Mouse (Mus musculus) kidney, postnatal 14 days (tissue): ENCODE measurements at regions not wholly inside any gene's neighbourhood (a gene's known extent, or its start where the extent isn't known, plus 50 kb on each side); places are given as distances from the start of the nearest gene placed in this dataset.

ENCODE experiments used
- DNase-seq: peaks from one replicate; pipeline ENCODE4 v3.0.0; 2022; ENCODE audit warnings: mixed read lengths

DNA sequence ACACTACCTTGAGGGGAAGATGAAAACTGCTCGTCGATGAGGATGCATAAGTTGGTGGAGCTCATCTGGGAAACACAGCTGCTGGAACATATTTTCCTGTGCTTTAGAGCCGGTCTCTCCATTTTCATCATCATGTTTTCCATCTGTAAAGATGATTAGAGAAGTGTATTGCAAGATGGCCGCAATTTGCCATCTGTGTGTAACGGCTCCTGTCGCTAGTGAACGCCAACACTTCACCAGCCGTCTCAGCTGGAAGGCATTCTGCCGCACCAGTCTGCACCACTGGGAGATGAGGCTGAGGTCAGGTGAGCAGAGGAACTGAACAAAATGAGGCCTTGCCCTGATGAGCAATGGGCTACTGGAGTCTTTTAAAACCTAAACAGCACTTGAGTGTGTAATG lies 57.4 kb downstream of the Gm21962 start:
- no peak for DNase-seq

DNA sequence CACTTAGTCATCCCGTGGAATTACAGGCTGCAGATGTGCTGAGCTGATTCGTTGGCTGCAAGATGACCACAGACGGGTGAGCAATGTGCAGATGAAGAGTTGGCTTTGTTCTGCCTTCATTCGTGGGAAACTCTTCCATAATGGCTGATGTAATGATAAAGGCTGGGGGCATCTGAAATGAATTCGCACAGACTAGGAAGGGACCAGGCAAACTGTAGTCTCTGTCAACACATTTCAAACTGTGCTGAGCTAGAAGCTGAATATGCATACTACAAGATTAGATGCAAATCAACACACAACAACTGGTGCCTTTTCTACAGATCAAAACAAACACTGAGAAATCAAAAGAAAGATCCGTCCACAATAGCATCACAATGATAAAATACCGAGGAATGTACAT lies 58.1 kb downstream of the Gm21962 start:
- DNase-seq, result no peak

DNA sequence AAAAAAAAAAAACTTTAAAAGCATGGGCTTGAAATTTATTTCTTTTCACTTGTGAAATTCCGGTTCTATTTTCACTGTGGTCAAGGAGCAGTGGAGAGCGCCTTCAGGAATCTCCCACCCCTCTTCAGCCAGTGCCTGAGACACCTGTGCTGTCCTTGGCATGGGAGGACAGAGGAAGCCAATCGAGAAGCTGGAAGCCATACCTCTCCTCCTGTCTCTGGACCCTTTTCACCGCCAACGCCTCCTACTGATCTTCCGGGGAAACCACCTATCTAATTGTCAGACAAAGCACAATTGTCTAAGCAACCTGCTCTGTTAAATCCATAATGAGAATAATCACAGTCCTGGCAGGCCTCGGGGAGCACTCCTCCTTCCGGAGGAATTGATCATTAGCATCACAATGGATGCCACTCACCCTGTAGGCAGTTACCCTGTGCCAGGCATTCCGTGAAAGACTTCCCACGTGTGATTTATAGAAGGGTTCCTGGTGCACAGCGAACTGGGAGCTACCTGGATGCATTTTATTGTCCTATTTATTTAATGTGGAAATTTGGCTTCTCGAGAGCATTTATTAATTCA lies 66.0 kb downstream of the Gm21962 start:
- no peak for DNase-seq

DNA sequence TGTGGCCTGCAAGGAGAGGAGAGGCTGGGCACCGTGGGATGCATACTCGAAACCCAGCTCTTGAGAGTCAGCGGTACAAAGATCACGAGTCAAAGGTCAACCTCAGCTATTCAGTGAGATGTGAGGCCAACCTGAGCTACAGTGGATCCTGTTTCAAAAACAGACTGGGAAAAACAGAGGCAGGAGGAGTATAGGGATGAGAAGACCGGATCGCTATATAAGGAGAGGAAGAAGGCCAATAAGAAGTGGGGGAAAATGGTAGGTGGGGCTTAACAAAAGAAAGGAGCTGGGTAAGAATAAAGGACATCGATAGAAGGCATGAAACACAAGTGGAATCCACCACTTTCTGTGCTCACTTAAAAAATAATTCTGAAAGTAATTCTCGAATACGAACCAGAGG lies 70.2 kb downstream of the Gm21962 start:
- no peak for DNase-seq

DNA sequence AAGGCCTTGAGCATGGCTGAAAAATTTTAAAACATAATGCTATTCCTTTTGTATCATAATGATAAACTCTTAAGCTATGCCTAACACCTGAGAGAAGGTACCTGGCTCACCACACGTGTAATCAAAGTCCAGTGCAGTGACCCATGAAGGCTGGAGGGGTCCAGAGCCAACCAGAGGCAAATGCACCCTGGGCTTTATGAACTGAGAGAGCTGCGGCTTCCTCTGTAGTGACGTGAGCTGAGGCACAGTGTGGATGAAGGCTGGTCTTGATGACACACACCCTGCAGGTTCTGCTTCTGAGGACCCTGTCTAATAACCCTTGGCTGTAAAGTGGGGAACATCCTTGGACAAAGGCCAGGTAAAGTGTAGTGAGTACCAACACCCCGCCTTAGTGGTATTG lies 70.8 kb downstream of the Gm21962 start:
- DNase-seq, result no peak

DNA sequence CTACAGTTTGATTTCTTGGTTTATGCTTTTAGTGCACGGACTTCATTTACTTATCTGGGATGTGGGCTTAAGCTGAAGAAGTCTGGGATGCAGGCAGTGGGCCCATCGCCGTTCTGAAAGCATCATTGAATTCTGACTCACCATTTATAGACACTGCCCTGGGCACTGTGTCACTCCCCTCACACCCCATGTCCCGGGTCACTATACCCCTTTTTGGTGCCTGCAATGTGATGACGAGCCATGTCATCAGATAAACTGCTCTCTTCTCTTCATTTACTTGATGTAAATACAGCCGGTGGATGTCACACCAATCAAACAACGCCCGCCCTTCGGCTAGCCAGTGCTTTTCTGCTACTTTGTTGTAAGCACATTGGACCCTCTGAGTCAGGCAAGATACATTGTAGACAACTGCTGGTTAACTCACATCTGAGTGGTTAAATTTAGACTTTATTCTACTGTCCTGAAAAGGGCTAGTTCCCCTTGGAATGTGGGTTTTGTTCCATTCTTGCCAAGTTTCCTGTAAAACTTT lies 80.5 kb downstream of the Gm21962 start:
- no peak for DNase-seq

DNA sequence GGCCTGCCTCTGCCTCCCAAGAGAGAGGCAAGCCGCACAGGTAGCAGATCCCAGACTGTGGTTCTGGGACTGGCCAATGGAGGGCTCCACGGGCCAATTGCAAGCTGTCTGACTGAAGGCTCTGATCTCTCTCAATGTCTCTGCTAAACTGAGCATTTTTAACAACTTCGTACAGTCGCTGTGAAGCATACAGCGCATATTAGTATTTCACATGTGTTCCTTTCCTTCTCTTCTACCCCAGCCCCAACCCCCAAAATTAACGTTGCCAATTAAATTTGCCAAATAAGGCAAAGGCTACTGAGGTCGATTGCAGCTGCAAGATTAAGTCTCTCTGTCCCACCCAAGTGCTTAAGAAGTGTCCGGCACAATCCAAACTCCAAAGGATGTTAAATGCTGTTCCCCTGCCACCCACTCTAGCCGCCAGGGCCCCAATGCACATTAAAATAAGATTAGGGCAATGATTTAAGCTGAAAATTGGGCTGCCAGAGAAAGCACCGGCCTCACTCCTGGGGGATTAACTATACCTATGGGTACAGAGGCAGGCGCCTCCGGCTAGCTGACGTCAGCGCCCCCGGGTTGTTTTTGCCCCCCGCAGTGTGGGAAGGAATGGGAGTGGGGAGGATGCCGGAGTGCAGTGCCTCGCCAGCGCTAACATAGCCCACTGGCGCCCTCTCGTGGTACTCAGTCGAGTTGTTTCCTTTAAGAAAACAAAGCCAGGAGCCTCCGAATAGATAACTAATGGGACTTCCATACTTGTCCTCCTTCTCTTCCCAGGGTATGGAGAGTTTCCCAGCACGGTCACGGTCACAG lies 81.3 kb downstream of the Gm21962 start:
- DNase-seq, result peak; percentile 91

DNA sequence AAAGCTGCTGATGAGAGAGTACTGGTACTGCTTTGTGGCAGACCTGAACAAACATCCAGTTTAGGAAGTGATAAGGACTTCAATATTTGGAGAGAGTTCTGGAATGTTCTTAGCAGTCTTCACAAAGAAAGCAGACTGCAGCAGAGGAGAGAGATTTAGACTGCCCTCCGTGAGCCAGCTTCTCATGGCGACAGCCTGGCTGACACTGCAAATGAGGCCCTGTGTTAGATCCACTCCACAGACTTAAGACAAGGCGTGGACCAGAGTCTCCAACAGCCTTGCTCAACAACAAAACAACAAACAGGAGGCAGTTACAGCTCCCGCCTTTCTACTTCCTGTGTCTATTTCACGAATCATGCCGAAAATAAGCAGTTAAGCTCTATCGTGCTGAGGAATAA lies 81.9 kb downstream of the Gm21962 start:
- no peak for DNase-seq

DNA sequence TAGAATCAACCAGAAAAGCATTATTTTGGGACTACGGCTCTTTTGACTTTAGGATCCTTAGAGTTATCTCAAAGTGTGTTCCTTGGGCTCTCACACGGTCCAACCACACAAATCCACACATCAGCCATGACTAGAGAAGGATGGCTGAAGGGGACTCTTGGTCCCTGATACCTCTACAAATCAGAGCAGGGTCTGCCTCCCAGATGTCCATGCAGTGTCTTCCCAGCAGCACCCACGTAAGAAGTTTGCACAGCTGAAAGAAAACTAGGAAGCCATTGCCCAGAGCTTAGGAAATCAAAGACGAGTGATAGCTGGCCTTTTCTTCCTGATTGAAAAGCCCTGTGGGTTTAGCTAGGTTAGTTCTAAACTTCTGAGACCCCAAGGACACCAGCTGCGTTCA lies 84.1 kb downstream of the Gm21962 start:
- DNase-seq, result no peak

DNA sequence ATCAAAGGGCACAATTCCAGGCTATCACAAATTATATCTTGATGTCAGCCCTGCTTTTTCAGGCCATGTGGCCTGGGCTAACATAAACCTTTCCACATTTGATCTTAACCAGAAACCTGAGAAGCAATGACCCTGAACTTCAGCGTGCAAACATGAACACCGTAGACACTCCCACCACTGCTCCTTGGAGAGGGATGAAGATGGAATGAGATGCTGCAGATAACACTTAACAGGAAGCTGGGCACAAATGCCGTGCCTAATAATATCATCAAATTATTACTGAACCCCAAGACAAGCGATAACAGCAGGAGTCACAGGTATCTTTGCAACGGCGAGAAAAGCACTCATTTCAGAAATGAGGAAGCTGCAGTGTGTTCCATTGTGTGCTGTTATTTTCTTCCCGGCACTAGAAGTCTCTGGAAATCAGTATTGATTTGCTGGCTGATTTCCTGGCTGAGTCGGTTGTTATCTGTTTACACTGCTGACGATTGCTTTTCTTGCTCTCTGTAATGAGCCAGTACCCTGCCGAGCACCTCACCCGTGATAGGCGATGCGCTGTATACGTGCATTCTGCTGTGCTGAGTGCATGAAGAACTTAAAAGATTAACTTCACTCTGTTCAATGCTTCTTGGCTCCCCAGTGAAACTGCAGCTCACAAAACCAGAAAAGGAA lies 91.0 kb downstream of the Gm21962 start:
- DNase-seq, result no peak

DNA sequence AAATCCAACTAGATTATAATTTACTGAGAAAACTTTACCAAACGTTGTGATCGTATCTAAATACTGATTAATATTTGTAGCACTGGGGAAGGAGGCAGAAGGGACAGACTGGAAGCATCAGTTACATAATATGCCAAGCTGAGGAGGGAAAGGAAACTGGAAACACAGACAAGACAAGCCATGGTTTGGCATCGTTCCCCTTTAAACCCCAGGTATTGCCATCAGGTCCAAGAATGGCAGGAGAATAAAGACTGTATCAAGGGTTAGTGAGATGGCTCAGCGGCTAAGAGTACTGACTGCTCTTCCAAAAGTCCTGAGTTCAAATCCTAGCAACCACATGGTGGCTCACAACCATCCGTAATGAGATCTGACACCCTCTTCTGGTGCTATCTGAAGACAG lies 92.1 kb downstream of the Gm21962 start:
- no peak for DNase-seq

DNA sequence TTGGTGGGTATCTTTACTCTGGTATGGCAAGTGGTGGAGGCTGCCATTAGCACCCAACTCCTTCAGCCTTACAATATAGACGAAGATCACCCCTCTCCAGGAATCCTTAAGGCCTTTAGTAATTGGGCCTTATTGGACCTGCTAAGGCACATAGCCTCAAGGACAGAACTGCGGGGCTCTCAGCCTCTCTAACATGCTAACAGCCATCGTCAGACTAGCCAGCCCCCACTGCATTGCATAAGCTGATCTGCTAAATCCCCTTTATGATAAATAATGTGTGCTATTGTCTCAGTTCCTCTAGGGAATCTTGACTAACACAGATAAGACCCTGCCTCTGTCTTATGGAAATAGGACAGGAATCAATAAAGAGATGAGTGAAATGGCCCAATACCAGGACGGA lies 95.7 kb upstream of the H2afz start:
- DNase-seq, result no peak

DNA sequence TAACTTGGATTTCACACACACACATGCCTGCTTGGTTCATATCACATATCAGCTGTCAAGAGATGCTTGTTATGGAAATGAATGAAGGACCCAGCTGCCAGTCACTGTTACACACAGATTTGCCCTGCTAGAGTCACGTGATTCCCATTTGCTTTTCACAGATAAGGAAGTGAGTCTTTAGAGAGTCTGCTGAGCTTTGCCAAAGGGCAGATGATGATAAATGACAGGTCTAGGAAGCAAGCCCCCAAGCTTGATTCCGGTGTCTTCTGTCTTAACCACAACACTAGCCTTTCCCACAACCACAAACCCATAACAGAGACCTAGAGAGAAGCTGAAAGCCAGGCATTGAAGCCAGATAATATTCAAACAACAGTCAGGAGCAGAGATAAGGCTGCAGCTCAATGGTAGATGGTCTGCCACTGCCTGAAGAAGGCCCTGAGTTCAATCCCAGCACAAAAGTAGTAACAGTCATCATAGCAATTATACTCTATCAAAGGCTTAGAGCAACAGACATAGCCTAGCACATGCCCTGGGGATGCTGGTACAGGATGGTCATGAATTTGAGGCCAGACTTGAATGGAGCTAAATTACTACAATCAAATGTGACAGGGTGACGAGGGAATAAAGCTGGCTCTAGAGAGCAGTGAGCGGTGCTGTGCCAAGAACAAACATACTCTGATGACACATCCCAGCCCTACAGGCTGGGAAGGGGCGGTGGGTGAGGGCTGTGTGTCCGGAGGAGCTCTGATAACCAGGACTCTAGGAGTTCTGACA lies 89.0 kb upstream of the H2afz start:
- DNase-seq, result no peak

DNA sequence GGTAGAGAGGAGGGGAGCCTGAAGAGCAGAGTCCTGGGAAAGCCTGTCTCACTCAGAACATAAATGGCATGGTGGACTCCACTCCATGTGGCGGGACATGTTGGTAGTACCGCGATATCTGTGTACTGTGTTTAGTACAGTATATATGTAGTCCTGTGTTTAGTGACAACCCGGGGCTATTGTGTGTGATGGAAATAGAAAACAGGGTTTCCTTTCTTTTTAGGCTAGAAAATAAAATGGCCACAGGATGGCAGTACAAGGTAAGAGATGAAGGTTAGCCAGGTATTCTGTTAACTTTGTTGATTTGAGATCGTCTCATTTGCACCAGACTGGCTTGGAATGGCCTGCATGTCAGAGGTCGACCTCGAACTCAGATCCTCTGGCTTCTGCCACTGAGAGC lies 86.2 kb upstream of the H2afz start:
- peak; percentile 45 for DNase-seq

DNA sequence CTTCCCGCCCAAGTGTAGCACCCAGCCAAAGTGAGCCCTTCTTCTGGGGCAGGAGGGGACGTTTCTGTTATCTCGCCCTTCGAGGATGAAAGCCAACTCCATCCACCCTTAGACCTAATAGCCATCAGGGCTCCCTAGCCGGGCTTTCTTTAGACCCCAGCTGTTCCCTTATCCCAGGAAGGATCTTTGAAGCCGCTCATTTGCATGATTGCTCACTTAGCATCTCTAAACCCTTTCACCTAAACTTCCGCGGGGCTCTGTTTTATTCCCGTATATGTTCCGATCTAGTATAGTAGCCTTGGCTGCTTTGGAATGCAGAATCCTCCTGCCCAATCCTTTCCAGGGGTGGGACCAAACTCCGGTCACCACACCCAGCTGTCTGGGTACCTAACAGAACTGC lies 84.3 kb upstream of the H2afz start:
- no peak for DNase-seq

DNA sequence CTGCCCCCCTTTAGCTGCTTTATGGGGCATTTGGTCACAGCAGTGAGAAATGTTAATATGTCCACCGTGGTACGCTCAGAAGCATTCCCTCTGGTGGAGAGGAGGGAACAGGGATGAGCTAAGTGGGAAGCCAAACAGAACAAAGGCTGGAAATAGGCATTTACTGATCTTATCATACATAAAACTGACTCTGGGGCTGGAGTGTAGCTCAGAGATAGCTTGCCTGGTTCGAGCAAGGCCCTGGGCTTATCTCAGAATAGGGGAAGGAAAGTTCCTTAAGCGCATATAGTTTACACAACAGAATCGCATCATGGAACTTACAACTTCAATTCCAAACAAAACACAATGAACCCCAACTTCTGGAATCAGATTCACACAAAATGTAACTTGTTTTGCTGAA lies 81.5 kb upstream of the H2afz start:
- no peak for DNase-seq

DNA sequence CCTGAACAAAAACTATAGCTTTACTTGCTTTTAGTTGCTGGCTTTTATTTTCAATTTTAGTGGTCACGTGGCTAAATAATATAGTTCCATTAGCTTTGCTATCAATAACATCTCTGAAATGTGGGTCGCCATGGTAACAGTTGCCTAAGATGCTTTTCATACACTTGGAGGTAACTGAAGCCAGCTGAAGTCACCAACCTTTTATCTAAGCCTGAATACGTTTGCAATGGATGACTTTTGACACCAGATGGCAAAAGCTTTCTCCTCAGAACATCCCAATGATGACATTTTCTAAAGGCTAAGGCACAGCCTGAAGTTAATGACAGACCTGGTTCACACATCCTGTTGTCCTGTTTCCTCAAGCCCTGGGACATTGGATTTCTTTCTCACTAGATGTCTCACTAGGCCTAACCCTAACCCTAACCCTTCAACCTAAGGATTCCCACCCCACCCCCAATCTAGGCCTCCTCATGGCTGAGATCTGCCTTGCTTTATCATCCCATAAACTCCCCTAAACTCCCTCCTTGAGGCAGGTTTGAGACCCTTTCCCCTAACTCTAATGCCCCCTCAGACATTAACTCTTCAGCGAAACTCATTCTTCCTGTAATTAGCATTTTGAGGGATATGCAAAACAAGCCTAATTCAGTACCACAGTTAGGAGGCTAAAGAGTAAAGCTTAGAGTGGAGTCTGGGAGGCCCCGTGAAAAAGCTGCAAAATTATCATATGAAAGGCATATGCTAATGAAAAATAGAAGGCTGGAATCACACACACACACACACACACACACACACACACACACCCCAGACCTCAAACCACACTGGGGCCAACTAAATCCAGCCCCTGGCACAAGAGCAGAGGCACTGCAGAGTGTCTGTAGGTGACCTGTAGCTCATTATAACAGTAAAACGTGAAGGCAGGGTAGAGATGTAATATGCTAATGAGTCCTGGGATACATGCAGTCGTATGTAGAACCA lies 80.1 kb upstream of the H2afz start:
- DNase-seq, result no peak

DNA sequence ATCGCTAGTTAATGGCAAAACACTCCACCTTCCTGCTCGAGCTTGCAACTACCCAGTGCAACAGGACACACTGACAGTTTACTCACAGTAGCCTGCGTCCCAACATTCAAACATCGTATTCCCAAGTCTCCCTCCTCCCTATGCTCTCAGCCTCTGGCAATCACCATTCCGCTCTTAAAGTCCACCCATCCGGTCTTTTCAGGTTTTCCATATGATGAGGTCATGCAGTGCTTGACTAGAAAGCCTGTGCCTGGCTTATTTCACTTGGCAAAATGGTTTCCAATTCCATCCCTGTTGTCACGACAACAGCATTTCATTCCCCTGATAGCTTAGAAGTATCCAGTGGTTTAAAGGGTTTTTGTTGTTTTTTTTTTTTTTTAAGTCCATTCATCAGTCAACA lies 79.1 kb upstream of the H2afz start:
- DNase-seq, result no peak

DNA sequence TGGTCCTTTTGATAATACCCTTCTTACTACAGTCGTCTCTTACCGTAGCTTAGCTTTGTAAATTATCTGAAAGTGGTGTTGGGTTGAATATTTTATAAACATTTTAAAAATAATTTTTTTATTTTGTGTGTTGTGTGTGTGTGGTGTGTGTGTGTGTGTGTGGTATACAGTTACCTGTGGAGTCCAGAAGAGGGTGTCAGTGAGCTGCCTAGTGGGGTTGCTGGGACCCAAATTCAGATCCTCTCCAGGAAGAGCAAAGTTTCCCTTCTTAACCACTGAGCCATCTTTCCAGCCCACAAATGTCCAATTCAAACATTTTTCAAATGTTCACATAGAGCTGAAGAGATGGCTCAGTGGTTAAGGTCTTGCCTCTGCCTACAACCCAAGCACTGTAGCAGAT lies 78.4 kb upstream of the H2afz start:
- DNase-seq, result no peak

DNA sequence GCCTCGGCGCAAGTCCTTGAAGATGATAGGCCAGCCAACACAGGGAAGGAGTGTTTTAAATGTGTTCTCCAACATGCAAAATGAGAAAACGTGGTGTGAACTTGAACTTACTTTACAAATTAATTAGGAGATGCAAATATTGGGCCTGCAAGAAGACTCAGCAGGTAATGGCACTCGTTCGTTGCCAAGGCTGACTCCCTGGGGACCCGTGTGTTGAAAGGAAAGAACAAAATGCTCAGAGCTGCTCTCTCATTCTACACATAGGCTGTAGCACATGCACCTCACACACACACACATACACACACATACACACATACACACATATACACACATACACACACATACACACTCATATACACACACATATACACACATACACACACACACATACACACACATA lies 74.6 kb upstream of the H2afz start:
- DNase-seq, result no peak

DNA sequence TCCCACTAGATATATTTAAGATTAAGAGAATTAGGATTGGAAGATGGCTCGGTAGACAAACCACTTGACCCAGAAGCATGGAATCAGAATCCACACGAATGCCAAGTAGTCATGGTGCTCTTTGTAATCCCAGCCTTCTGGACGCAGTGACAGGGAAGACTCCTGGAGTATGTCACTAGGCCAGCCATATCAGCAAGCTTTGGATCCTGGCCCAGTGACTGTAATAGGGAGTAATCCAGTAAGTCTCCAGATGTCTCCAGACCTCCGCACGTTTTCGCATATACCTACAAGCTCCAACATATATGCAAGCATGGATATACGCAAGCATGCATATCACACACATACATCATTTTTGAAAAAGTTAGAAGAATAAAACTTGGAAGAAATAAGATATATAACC lies 73.9 kb upstream of the H2afz start:
- no peak for DNase-seq

DNA sequence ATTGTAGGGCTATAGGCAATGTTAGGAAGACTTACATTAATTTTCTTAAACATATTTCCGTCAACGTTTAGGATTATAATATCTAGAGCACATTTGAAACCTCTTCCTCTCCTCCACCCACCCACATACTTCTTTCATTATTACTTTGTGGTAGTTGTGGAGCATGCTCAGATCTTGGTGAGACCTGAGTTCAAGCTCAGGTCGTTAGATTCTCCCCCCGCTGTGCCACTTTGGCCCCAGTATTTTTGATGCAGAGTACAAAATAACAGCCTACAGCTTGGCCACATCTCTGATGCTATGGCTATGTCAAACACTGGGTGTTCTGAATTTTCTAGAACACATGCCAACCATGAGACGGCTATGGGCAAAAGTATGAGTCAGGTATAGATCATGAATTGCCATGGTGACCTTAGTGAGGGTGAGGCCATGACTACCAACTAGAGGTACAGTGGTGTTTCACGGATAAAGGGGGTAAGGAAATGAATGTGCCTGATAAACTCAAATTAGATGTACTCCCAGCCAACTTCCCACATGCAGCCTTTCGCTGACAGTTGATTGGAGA lies 68.5 kb upstream of the H2afz start:
- no peak for DNase-seq
